Mouse (Mus musculus) right cerebral cortex, postnatal 25 days (tissue): ENCODE data around the gene Rer1.

Experiments
- DNase-seq: peaks from one replicate; pipeline ENCODE4 v3.0.0; 2022

Rer1 gene

DNA sequence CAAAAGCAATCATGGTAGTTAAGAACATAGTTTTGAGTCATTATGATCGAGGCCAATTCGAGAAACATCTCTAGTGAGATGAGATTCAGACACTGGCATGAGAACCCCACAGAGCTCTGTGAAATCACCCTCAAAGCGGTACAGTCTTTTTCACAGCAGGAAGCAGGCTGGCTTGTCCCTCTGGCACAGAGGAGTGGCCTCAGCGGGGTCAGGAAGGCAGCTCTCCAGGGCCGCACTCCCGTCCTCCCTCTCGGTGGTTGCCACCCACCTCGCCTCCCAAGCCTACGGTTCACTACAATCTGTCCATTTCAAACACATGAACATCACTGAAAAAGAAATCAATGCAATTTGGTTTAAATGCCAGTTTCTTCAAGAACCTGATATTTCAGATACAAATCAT lies 11.8 kb downstream of the Rer1 start:
- no peak for DNase-seq

DNA sequence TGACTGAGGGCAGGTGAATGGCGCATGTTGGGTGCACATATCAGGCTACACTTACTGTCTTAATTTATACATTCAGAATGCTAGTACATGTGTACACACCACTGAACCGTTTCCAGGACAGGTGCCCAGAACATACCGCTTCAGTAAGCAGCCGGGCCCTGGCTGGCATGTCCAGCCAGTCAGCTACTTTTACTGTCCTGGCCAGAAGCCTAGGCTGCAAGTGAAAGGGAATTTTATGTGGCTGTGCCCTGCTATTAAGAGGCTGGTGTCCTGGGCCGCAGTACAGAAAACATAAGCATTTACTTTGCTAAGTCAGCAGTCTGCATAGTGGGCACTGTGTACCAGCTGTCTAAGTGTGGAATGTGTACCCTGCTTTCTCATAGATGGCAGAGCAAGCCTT lies 15.3 kb downstream of the Rer1 start:
- DNase-seq: no peak

DNA sequence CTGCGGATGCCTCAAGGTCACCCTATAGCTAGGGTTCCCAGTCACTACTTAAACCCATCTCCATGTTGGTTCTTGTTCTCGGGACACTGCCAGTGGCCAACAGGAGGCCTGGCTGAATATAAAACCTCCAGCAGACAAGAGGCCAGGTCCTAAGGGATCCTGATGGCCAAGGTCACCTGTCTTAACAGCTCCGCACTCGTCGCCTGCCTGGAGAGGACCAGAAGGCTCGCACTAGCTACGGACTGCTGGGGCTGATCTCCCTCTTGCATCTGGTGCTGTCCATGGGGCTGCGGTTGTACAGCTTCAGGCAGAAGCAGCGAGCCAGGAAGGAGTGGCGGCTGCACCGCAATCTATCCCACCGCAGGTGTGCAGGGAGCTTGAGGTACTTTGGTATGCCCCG lies 16.0 kb downstream of the Rer1 start:
- no peak for DNase-seq

DNA sequence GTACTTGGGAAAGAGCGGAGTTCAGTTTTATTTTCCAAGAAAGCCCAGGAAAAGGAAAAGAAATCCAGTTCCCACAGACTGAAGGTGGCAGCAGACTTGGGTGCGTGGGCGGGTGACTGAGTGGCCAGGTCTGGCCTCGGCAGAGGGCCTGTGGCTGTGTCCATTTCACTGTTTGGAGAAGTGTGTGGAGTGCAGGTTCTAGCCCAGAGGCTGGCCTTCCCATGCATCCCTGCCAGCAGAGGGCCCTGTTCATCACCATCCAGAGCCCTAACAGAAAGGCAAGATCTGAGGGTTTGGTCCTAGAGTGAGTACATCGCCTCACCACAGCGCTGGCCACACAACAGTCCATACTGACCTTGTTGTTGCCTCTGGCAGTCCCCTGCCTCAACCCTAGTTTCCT lies 17.0 kb downstream of the Rer1 start:
- DNase-seq: no peak

DNA sequence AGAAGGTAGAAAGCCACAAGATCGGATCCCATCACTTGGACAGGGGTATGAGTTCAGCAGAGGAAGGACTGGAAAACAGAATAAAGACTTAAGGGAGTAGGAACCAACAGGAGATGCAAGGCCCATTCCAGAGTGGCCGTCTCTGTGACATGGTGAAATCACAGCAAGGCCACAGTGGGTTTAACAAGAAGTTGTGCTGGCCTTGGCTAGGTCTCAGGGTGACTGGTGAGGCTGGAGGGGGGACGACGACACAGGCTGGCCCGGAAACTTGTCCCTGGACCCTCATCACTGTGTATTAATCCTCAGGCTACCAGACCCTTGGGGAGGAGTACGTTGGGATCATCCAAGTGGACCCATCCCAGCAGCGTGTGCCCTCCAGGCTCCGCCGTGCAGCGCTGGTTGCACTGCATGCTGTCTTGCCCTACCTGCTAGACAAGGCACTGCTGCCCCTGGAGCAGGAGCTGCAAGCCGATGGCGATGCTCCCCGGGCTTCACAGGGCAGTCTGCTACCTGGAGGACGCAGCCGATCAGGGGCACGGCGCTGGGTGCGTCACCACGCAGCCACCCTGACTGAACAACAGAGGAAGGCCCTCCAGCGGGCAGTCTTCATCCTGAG lies 17.7 kb downstream of the Rer1 start:
- DNase-seq: no peak

DNA sequence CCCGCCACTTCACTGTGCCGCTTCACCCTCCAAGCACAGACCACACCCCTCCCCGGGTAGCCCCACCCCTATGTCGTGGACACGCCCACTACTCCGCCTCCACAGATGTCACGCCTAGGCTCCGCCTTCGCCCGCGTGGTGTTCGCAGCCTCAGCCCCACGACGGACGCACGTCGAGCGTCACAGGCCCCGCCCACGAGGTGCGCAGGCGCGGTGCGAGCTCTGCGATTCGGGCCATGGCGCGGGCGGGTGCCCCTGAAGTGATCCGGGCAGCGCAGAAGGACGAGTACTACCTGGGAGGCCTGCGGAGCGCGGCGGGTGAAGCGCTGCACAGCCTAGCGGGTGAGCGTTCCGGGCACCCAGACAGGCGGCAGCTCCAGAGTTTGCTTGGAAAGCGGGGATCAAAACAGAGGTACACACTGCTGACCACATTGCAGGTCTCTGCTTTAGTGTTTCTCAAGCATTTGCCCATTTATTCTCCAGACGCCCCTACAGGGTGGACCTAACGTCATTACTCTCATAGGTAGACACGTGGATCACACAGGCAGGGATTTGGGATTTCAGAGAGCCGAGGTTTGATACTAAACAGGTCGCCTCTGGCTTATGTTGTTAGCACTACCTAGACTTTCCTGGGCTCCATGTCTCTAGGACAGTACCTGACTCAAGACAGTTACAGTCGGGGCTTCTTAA lies 19.2 kb downstream of the Rer1 start, which contains the start of gene Pex10:
Gene Pex10 (plus strand): TSS at position 183 of the 689 bp plus-strand sequence.
- DNase-seq: peak; percentile 96

DNA sequence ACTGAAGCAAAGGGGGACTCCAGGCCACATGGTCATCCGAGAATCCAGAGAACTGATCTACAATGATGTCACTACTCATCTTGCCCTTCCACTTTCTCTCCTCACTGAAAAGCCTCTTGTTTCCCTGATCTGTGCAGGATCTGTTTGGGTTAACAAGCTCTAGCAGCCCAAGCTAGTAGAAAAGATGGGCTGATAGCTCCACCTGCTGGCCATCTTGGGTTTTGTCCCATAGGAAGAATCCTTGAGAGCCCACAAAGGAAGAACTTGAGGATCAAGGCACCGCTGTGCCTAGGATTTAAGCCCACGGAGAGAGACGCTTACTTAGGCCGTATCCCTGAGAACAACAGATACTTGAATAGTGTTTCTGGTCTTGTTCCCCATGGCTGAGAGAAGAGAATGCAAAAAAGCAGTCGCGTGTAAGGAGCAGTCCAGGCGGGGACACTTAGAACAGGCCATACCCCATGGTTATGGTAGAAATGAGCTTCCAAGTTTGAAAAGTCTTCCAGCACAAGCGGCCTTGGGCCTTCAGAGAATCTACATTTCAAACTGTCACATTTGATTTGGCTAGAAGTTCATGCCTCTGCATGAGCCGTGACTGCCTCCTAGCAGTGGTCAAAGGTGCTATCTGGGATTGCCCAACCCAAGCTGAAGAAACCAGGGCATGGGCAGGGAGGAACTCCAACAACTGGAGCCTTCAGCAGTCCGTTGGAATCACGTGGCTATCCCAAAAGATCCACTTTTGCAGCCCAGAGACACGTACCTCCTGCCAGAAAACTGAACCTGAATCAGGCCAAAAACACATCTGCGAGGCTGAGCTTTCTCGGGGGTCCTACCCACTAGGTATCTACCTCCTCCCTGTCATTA lies 20.0 kb downstream of the Rer1 start:
- DNase-seq: peak; percentile 84

DNA sequence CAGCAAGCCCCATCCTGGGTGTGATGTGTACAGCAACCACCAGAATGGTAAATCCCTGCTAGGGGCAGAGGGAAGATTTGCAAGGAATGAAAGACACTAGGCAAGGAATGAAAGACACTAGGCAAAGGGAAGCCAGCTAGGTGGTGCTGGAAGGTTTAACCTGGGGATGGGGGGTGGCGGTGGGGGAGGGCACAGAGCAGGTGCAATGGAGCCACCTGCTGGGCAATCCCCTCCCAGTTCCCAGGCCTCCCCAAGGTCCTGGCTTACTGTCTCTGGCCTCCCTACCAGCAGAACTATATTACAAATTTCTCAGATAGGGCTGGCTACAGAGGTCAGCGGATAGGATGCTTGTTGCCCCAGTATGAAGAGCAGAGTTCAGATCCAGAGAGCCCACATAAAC lies 21.7 kb downstream of the Rer1 start:
- no peak for DNase-seq

DNA sequence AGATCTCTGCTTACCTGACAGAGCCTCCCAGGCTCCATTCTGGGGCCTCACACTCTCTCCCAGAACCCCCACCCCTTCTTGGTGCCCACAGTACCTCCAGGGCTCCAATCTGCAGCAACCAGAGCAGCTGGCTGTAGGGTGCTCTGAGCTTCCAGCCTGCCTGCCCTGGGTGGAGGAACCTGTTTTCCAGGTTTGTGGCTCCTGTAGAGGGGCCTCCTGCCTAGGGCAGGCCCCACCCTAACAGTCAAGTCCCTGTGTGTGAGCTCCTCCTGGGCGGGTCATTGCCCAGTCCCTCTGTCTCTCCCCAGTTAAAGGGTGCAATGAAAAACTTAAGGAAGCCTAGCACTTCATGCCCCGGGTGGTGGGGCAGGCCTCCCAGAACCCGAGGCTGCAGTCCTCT lies 22.3 kb downstream of the Rer1 start:
- DNase-seq: no peak

DNA sequence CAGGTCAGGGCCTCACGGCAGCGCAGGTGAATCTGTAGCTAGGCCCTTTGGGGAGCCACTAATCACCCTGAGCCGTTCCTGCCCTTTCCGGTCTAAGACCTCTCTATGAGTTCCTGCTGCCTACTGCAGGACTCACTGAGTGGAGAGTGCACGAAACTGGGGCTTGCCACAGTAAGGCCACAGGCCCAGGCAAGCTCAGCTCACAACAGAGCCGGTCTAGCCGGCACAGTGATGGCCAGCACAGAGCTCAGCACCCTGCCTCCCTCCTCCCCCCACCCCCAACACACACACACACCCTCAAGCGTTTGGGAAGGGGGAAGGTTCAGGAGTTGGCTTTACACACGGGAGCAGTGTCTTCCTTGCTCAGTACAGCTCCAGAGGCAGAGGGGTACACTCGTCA lies 27.9 kb downstream of the Rer1 start:
- no peak for DNase-seq

DNA sequence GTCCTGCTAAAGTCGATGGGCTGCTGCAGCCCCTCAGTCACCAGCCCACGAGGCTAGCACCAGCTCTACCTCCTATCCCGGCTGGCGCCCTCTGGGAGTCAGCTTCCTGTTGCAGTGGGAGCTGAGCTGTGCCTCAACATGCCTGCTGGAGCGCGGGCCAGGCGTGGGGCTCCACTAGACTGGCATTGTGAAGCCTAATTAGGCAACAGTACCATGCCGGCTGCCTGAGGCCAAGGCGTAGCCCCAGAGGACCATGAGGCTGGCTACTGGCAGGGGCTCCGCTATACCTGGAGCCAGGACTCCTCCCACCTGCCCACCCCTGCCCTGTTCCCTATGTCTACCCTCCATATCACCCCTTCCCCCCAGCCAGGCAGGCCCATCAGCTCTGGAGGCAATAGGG lies 29.5 kb downstream of the Rer1 start, which contains the start of gene Plch2:
Gene Plch2 (minus strand): TSS at position 61 of the 400 bp plus-strand sequence.
- no peak for DNase-seq

DNA sequence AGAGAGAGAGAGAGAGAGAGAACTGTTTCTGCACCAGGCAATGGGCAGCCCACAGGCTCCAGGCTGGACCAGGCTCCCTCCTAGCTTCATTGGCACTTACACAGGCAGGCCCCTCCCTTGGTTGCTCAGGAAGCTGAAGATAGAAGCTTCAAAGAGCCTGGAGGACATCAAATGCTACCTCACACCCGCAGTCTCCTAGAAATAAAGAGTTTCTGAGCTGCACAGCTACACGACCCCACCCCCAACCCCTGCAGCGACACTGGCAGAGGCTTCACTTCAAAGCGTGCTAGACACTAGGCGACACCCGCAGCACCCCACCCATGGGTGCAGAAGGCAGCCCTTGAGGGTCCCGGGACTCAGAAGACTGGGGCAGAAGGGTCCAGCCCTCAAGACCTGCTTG lies 36.1 kb downstream of the Rer1 start:
- DNase-seq: no peak

DNA sequence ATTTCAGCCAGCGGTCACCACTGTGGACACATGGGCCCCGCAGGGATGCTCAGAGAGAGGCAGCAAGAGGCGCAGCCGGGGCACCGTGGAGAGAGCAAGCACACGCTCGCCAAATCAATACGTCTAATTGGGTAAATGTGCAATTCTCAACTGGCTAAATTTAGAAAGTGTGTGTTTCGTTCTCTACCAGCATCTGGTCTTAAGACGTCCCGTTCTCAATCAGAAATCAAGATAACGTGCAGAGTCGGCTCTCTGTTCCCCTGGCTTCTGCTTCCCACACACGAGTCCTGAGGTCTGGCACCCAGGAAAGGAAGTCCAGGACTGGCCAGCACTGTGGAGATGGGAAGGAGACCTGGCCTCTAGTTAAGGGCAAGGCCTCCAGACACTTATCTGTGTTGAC lies 39.5 kb downstream of the Rer1 start:
- DNase-seq: no peak

DNA sequence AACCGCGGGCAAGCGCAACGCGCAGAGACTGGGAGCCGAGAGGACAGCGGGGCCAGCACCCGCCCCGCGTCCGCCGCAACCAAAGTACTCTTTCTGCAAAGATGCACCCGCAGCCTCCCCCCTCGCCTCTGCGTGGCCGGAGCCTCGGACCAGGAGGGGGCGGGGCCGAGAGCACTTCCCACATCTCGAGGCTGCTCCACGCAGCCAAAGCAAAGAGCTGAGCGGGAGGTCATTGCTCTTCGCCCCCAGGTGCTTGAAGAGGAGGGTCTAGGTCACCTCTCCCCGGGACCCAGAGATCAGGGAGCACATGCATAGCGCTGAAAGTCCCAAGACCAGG lies 42.9 kb downstream of the Rer1 start:
- no peak for DNase-seq

DNA sequence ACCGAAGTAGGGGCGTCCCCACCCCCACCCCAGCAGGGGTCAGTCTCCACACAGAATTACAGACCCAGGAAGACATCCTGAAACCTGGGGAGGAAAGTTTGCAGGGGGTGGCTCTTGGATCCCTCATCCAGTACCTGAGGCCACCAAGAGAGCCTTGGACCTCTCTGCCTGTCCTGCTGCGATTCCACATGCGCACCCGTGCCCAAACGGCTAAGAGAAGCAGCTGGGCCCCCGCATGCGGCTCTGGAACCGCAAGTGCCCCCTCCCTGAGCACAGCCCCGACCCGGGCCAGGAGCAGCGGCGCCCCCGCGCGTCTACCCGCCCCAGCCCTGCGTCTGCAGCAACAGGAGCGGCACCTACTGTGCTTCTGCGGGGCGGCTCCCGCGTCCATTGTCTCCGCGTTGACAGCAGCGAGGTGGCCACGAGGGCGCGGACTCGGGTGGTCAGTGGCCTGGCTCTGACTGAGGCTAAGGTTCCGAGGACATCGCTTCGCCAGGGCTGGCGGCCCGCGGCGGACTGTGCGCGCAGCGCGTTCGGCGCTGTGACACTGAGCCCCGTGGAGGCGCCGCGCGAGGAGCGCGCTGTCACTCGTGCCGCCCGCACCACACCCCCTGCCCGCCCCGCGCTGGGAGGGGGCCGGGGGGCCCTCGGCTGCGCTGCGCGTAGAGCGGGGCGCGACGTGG lies 43.4 kb downstream of the Rer1 start:
- DNase-seq: peak; percentile 70

DNA sequence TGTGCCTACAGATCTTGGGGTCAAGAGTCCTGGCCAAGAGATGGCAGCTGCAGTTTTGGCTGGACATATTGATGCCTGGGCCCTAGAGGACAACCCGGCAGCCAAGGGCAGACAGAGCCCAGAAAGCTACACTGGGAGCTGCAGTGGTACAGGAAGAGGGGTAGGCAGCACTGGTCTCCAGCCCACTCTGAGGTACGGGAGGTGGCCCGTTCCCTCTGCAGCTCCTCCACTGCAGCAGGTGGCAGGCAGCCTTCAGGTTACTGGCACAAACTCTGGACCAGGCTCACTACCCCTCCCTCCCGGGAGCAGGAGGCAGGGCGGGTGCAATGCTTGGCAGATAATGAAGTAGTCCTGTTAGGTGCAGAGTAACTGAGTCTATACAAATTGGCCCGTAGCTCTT lies 45.5 kb downstream of the Rer1 start:
- no peak for DNase-seq

DNA sequence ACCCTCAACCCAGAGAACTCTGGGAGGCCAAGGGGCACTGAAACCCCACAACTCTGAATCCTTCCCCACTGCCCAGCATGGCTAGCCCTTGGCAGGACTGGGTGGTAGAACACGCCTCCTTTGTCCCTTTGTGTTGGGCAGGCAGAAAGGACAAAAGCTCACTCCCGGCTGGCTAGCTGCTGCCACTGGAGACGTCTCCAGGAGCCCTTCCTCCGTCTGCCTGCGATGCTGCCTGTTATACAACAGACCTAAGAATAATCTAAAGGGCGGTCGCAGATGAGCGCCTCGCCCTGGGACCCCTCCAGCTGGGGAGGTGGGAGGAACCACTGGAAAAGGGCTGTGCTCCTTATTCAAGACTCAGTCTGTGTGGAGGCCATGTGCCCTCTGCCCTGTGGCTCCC lies 46.0 kb downstream of the Rer1 start:
- no peak for DNase-seq

DNA sequence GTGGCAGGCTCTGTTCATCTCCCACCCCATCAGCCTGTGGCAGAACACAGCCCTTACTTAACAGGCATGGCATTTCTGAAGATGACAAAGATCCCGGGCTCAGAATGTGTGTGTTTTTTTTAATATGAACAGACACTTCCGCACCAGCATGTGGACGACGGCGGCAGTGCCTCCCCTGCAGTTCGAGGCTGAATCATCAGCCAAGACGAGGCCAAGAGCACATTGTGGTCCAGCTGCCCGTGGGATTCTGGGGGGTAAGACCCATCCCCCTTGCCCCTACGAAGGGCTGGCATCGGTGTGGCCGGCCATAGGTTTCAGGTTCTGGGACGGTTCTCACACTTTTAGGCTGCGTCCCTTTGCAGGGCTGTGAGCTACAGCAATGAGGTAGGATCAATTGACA lies 51.4 kb downstream of the Rer1 start:
- DNase-seq: no peak

DNA sequence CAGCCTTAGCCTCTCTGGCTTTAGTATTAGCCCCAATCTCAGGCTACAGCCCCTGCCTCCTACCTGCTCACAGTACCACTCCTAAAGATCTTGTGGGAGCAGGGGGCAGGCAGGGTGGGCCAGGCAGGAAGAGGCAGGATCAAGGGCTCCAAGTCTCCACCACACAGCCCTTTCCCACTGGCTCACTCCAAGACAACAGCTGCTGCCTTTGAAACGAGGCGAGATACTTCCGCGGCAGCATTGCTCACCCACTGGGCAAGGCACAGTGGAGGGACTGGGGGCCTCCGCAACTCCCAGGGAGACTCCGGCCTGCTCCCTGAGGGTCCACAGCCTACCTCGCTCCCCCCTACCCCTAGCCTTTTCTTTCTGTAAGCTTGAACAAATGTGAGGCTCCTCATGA lies 52.0 kb downstream of the Rer1 start:
- no peak for DNase-seq

DNA sequence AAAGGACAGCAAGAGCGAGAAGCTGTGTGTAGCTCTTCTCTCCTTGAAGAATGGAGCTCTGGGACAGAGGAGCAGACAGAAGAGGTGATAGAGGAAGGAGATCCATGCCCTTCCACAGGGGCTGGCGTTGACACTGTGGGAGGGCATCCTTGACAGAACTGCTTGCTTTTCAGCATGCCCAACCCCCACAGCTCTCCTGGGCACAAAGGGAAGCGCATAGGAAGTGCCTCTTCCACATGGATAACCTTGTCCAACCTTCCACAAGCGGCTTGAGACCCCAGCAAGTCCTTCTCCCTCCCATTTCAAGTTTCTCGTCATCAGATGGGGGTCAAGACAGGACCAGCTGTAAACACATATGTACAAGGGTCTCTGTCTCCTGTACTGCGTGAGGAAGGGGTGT lies 53.1 kb downstream of the Rer1 start:
- no peak for DNase-seq

DNA sequence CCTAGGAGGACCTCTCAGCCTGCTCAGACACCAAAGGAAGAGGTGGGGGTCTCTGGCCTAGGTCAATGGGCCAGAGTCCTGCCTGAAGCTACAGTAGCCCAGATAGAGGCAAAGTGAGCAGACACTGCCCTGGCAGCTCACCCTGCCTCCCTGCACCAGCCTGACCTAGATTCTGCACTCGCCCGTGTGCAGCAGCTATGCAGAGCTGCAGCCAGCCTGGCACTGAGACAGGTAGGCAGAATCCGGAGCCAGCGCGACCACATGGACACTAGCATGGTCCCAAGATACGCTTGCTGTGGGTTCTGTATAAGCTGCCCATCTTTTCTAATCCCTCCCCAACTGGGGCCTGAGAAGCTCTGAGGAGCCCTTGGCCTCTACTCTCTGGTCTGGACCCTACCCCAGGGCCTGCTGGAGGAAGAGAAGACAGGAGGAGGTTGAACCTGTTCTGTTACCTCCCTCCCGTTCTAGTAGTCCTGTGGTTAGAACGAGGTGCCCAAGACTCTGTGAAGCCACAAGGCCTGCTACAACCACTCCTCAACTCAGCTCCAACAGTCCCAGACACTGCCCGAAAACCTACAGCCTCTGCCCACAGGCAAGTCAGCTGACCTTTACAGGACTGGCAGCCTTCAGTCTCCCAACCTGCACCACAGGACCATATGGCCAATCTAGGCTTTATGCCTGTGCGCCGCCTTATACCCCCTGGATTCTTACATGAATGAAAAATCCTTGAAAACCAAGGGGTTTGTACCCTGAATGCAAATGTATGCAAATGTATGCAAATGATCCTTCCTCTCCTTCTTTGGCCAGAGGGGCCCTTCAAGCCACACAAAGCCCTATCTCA lies 61.8 kb downstream of the Rer1 start:
- no peak for DNase-seq
